Mouse (Mus musculus) stomach, postnatal 0 days (tissue): ENCODE measurements around the gene Megf11. TPM values are rescaled to one million over a fixed set of nuclear protein-coding genes. Genes with fewer than 3 reads are reported as not detected.

Experiments used
- ATAC-seq: fragments of 200-750 bp; cut with Nextera tagmentation; 2 replicates; pipeline ENCODE4 v1.8.0; 2017; ENCODE audit not compliant: low FRiP score, low TSS enrichment
- DNase-seq: peaks from one replicate; pipeline ENCODE4 v3.0.0-alpha.2; 2016; ENCODE audit warnings: low spot score
- H3K27ac ChIP-seq: fragments of 300-500 bp; sonication (generic); replicated peaks from 2 replicates; pipeline ENCODE4 v1.5.1; 2014; ENCODE audit warnings: mild to moderate bottlenecking, control low read depth
- H3K27me3 ChIP-seq: fragments of 300-500 bp; sonication (generic); 2 replicates; pipeline ENCODE4 v1.6.1; 2014; ENCODE audit warnings: low read length; ENCODE audit not compliant: control insufficient read depth, insufficient read depth
- H3K36me3 ChIP-seq: fragments of 300-500 bp; sonication (generic); 2 replicates; pipeline ENCODE4 v1.6.1; 2014; ENCODE audit warnings: low read length, mixed read lengths; ENCODE audit not compliant: control insufficient read depth, insufficient read depth
- H3K4me1 ChIP-seq: fragments of 300-500 bp; sonication (generic); replicated peaks from 2 replicates; pipeline ENCODE4 v1.6.1; 2014; ENCODE audit warnings: antibody characterized with exemption; ENCODE audit not compliant: control insufficient read depth, insufficient read depth
- H3K4me2 ChIP-seq: fragments of 300-500 bp; sonication (generic); replicated peaks from 2 replicates; pipeline ENCODE4 v1.6.1; 2014; ENCODE audit warnings: low read depth, mild to moderate bottlenecking, control low read depth, moderate library complexity
- H3K4me3 ChIP-seq: fragments of 300-500 bp; sonication (generic); 2 replicates; pipeline ENCODE4 v1.5.1; 2014; ENCODE audit warnings: low read depth, low read length, control low read depth
- H3K9ac ChIP-seq: fragments of 300-500 bp; sonication (generic); 2 replicates; pipeline ENCODE4 v1.6.1; 2014; ENCODE audit warnings: mild to moderate bottlenecking, low read length, control low read depth, mixed read lengths
- H3K9me3 ChIP-seq: fragments of 300-500 bp; sonication (generic); 2 replicates; pipeline ENCODE4 v1.6.1; 2016; ENCODE audit warnings: low read length; ENCODE audit not compliant: control insufficient read depth
- CTCF ChIP-seq: IDR thresholded peaks from 2 replicates; pipeline ENCODE4 v1.5.1; 2016; ENCODE audit warnings: antibody characterized with exemption, low read depth, mild to moderate bottlenecking, moderate library complexity
- EP300 ChIP-seq: optimal IDR thresholded peaks from 2 replicates; pipeline ENCODE3; 2016; ENCODE audit warnings: antibody characterized with exemption
- WGBS: fragments of 180-500 bp; shearing (Covaris S2); extraction: QIAGEN DNeasy Blood & Tissue Kit; methylation state at CpG from one replicate; pipeline ENCODE4 v1.1.7; 2014; 5-methylcytosine and 5-hydroxymethylcytosine counted together
- polyA plus RNA-seq: library from polyadenylated mRNA; unstranded; fragments of >200 nt; fragmentation: Nextera tagmentation; extraction: Ambion mirVana; gene quantifications from 2 replicates; pipeline ENCODE4 v1.2.1, GENCODE M21; 2015

Gene Megf11
- polyA plus RNA-seq, 1 experiment from 2014 or later, result 0.46 TPM

GRCm38 (mm10) chr9:64587991-64588390 is 202.6 kb downstream of the Megf11 start:
- WGBS, result 89% methylated on average over 7 of the region's 7 CpGs
- no peak for ATAC-seq

GRCm38 (mm10) chr9:64590634-64591041 is 205.2 kb downstream of the Megf11 start:
- H3K4me2 ChIP-seq, result no peak overlapping the region
- ATAC-seq, result peak; percentile 55; the same call in 1 of the 2 replicates
- TF ChIP-seq EP300 (no peak), CTCF (no peak)
- no peaks in the 10 kb centered on the region for H3K27me3 ChIP-seq
- WGBS, result 31% methylated on average over 5 of the region's 5 CpGs
- H3K36me3 ChIP-seq, result no peaks in the 10 kb centered on the region
- H3K9ac ChIP-seq, result no peak overlapping the region
- no peak overlapping the region for H3K4me3 ChIP-seq
- no peaks in the 10 kb centered on the region for H3K4me1 ChIP-seq
- no peak overlapping the region for H3K27ac ChIP-seq
- DNase-seq, result peak; percentile 35
- no peaks in the 10 kb centered on the region for H3K9me3 ChIP-seq

More at GRCm38 (mm10) chr9:64587991-64588390, 202.6 kb downstream of the Megf11 start:
- no peak for DNase-seq
- no peak overlapping the region for H3K4me3 ChIP-seq
- H3K9me3 ChIP-seq, result no peaks in the 10 kb centered on the region
- no peaks in the 10 kb centered on the region for H3K4me1 ChIP-seq
- H3K27me3 ChIP-seq, result no peaks in the 10 kb centered on the region
- no peak overlapping the region for H3K4me2 ChIP-seq
- no peaks in the 10 kb centered on the region for H3K36me3 ChIP-seq
- no peak overlapping the region for H3K9ac ChIP-seq
- no peak for TF ChIP-seq EP300
- TF ChIP-seq CTCF, result no peak
- H3K27ac ChIP-seq, result no peak overlapping the region

- Histone ChIP-seq H3K36me3 (no peaks in the 10 kb centered on the region), H3K9ac (no peak overlapping the region), H3K4me3 (no peak overlapping the region), H3K4me1 (no peaks in the 10 kb centered on the region), H3K27me3 (no peaks in the 10 kb centered on the region), H3K27ac (no peak overlapping the region), H3K4me2 (no peak overlapping the region), H3K9me3 (no peaks in the 10 kb centered on the region)
- no peak for ATAC-seq
- no peak for DNase-seq
- WGBS, result 61% methylated on average over 1 of the region's 1 CpGs
- TF ChIP-seq CTCF (no peak), EP300 (no peak)
Observed at GRCm38 (mm10) chr9:64591436-64591835, 206.0 kb downstream of the Megf11 start.

GRCm38 (mm10) chr9:64594442-64594841 is 209.0 kb downstream of the Megf11 start:
- Histone ChIP-seq H3K9me3 (no peaks in the 10 kb centered on the region), H3K36me3 (no peaks in the 10 kb centered on the region), H3K4me3 (no peak overlapping the region), H3K4me2 (no peak overlapping the region), H3K27ac (no peak overlapping the region), H3K27me3 (no peaks in the 10 kb centered on the region), H3K4me1 (no peaks in the 10 kb centered on the region), H3K9ac (no peak overlapping the region)
- 58% methylated on average over 8 of the region's 8 CpGs for WGBS
- DNase-seq, result peak; percentile 65
- no peak for ATAC-seq
- TF ChIP-seq EP300 (no peak), CTCF (no peak)

- no peaks in the 10 kb centered on the region for H3K9me3 ChIP-seq
- no peak for ATAC-seq
- TF ChIP-seq CTCF (no peak), EP300 (no peak)
Observed at GRCm38 (mm10) chr9:64598427-64598826, 213.0 kb downstream of the Megf11 start.

GRCm38 (mm10) chr9:64600731-64601130 is 215.3 kb downstream of the Megf11 start:
- ATAC-seq, result no peak
- no peaks in the 10 kb centered on the region for H3K4me1 ChIP-seq
- H3K27me3 ChIP-seq, result no peaks in the 10 kb centered on the region
- no peaks in the 10 kb centered on the region for H3K36me3 ChIP-seq
- no peak overlapping the region for H3K27ac ChIP-seq
- no peak overlapping the region for H3K9ac ChIP-seq
- no peaks in the 10 kb centered on the region for H3K9me3 ChIP-seq
- TF ChIP-seq CTCF (no peak), EP300 (no peak)
- no peak overlapping the region for H3K4me3 ChIP-seq
- H3K4me2 ChIP-seq, result no peak overlapping the region
- no peak for DNase-seq
- 40% methylated on average over 2 of the region's 2 CpGs for WGBS

More at GRCm38 (mm10) chr9:64598427-64598826, 213.0 kb downstream of the Megf11 start:
- Histone ChIP-seq H3K9ac (no peak overlapping the region), H3K27me3 (no peaks in the 10 kb centered on the region), H3K4me2 (no peak overlapping the region), H3K27ac (no peak overlapping the region), H3K4me1 (no peaks in the 10 kb centered on the region), H3K36me3 (no peaks in the 10 kb centered on the region), H3K4me3 (no peak overlapping the region)
- WGBS, result 95% methylated on average over 7 of the region's 7 CpGs
- no peak for DNase-seq
